Mouse (Mus musculus) T-cell, adult 66 days (primary cell): Measurements from ENCODE around the gene Csf1. TPM values are rescaled to one million over a fixed set of nuclear protein-coding genes. Genes with fewer than 3 reads are reported as not detected.

Source experiments
- total RNA-seq, 2 experiments: library from RNA; stranded (reverse); gene quantifications; 3 replicates in 1 of 2; 4 replicates in 1 of 2; pipeline ENCODE4 v1.2.4; 2023

Csf1 gene
- 10 to 100 TPM in 1 of 2 experiments, 1 to 10 TPM in 1; 5.0 to 10.4 TPM for total RNA-seq

DNA sequence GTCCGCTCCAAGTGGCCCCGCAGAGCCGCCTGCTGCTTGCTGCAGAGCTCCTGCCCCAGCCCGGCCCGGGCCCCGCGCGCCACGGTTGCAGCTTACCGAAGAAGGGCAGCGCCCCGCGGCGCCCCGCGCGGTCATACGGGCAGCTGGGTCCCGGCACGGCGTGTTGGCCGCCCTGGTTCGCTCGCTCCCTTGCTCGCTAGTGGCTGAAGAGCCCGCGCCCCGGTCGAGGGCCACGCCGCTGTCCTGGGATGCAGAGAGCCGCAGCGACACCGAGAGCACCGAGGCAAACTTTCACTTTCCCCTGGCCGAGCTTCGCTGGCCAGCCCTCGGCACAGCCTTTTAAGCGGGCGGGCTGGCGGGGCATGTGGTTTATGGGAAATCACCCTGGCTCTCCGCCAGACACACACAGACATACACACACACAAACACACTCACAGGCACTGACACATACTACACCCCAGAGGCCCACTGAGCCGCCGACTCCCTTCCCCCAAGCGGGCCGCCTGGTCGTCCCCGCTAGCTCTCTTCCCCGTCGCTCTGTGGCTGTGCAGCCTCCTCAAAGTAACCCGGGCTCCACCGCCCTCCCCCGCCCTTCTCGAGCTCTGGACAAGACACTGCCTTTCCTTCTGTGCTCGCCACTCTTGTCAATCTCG lies at the start of gene Csf1:
Gene Csf1 (minus strand): TSS at position 541 of the 653 bp plus-strand sequence.

DNA sequence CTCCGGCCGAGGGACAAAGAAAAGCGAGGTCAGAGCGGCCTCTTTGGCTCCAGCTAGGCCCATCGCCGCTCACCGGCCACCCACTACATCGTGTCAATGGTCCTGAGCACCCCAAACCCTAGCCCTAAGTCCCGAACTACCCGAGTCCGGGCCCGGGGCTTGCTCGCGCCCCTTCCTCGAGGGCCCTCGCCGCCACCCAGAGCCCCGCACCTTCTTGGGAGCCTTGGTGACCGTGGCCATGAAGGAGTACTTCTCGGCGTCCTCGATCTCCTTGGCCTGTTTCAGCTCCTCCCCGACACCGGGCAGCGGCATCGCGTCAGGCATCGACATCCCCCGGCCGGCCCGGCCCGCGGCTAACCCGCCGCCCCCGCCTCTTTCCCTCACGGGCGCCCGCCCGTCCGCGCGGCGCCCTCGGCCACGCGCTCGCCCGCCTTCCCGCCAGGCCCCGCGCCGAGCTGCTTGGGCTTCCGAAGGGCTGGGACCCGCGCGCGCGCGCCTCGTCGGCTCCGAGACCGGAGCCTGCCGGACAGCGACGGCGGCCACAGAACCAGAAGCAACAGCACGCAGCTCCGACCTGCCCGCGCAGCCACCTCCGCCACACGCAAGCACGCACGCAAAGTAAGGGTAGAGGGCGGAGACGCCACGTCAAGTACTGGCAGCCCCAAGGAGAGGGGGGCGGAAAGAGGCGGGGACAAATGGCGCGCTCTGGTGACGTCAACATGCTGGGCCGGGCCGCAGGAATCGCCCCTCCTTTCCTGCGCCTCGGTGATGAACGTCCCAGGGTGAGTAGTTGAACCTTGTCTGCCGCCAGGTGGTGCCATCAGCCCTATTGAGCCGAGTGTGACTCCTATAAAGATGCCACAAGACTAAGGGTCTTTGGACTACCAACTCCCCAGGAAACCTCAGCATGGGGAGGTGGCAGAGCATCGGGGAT lies 64.1 kb downstream of the Csf1 start, which contains the start of gene Ahcyl1:
Gene Ahcyl1 (minus strand): TSS at position 613 of the 934 bp plus-strand sequence.

Other genes with a start within 250 kb of the Csf1 start
- not detected for gene Slc6a17, start 242.5 kb downstream of the Csf1 start, total RNA-seq
- not detected for gene Ubl4b, start 205.4 kb downstream of the Csf1 start, total RNA-seq
- not detected for gene Alx3, start 165.4 kb downstream of the Csf1 start, total RNA-seq
- gene Gm10961, start 129.1 kb downstream of the Csf1 start, total RNA-seq, result not detected
- 10 to 100 TPM; 53.0 to 55.1 TPM for gene Strip1, start 128.8 kb downstream of the Csf1 start, total RNA-seq
- 10 to 100 TPM; 75.7 to 84.7 TPM for gene Ahcyl1, start 63.9 kb downstream of the Csf1 start, total RNA-seq
- not detected for gene Eps8l3, start 116.8 kb upstream of the Csf1 start, total RNA-seq
- gene Gstm5, start 135.4 kb upstream of the Csf1 start, total RNA-seq, result 1 to 10 TPM in 1 of 2 experiments, under 1 TPM in 1; 0.90 to 1.0 TPM
- gene Gstm7, start 171.3 kb upstream of the Csf1 start, total RNA-seq, result 1 to 10 TPM; 1.5 to 2.7 TPM
- not detected for gene Gstm6, start 183.3 kb upstream of the Csf1 start, total RNA-seq
- not detected for gene Gstm3, start 208.8 kb upstream of the Csf1 start, total RNA-seq
- not detected for gene Gstm2, start 226.0 kb upstream of the Csf1 start, total RNA-seq